Mouse (Mus musculus): ENCODE results near the gene Gm1043. TPM values are rescaled to one million over a fixed set of nuclear protein-coding genes. Genes with fewer than 3 reads are reported as not detected.
A peak's percentile ranks its signal among the peaks of the same experiment; 100 is the strongest.

Gm1043 gene
- total RNA-seq, 2 experiments from 2014 or later = 22.5 to 25.5 TPM

- no peak for DNase-seq (ENCODE audit: extremely low spot score in 1 of 2, low spot score in 2 of 2)
- intact Hi-C loops (cut with DNase I) = no loop called here
These were observed 167.1 kb downstream of the Gm1043 start for GRCm38 (mm10) chr5:37252101-37252804.

GRCm38 (mm10) chr5:37254523-37254922, 169.4 kb downstream of the Gm1043 start:
- intact Hi-C loops (cut with DNase I) = no loop called here
- peak in 1 of 2 experiments; percentile 28 for DNase-seq (ENCODE audit: extremely low spot score in 1 of 2, low spot score in 2 of 2)

GRCm38 (mm10) chr5:37256823-37257222, 171.7 kb downstream of the Gm1043 start:
- intact Hi-C loops (cut with DNase I) = no loop called here
- peak in 1 of 2 experiments; percentile 52 for DNase-seq (ENCODE audit: extremely low spot score in 1 of 2, low spot score in 2 of 2)

- intact Hi-C loops (cut with DNase I) = no loop called here
- DNase-seq (ENCODE audit: extremely low spot score in 1 of 2, low spot score in 2 of 2) = no peak
These were observed 172.1 kb downstream of the Gm1043 start for GRCm38 (mm10) chr5:37257243-37257642.

- DNase-seq (ENCODE audit: extremely low spot score in 1 of 2, low spot score in 2 of 2) = no peak
These were observed 176.6 kb downstream of the Gm1043 start for GRCm38 (mm10) chr5:37261734-37262133.

GRCm38 (mm10) chr5:37263816-37264215, 178.6 kb downstream of the Gm1043 start:
- no peak for DNase-seq (ENCODE audit: extremely low spot score in 1 of 2, low spot score in 2 of 2)
- intact Hi-C loops (cut with DNase I) = no loop called here

More at GRCm38 (mm10) chr5:37261734-37262133, 176.6 kb downstream of the Gm1043 start:
- intact Hi-C loops (cut with DNase I) = no loop called here

Other genes with a start within 250 kb of the Gm1043 start
- gene Ppp2r2c, start 216.9 kb upstream of the Gm1043 start, total RNA-seq (2021) = 100 to 1,000 TPM; 380 to 391 TPM
- gene Wfs1, start 96.2 kb upstream of the Gm1043 start, total RNA-seq (2021) = 10 to 100 TPM; 81.9 to 85.0 TPM
- gene Crmp1, start 156.6 kb downstream of the Gm1043 start, total RNA-seq (2021) = 100 to 1,000 TPM; 780 to 841 TPM

All from left cerebral cortex, postnatal 10 days (tissue).